ENCODE assay signal across 8 mouse cellular contexts in the genomic region with DNA sequence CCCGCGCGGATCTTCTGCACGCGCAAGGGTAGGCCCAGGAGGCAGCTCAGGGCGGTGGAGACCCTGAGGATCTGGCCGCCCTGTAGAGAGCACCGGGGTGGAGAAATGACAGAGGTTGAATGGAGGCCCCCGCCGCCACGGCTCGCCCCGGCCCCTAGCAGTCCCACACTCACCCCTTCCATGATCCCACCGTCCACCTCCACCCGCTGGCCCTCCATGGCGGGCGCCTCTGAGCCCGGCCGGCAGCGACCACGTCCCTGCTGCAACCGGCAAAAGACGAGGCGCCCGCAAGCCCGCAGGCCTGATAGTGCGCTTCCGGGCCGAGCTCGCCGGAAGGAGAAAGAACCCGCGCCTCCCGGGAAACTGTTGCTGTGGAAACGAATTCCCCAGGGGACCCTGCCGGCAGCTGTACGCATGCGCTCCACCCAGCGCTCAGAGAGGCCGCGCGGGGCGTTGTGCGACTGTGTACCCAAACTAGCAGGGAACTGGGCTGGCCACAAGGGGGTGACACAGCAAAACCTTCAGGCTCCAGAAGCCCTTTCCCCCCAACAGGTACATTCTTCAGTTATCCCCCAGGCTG. TPM values are rescaled to one million over a fixed set of nuclear protein-coding genes. Genes with fewer than 3 reads are reported as not detected.
A peak's percentile ranks its signal among the peaks of the same experiment; 100 is the strongest.
DNase-seq lines count a peak whose midpoint lies in the region; ATAC-seq lines count a peak whose summit lies in the region.

A gene (minus strand): TSS at position 437 of the 580 bp plus-strand sequence.

- peak; percentile 97 for DNase-seq in CD4-positive, CD25-positive, alpha-beta regulatory T cell, adult 2 months (ENCODE audit: low read depth, low spot score)
- DNase-seq in fibroblast of lung, adult 2 months (ENCODE audit: low read depth): peak; percentile 91
- DNase-seq in kidney, postnatal 14 days: peak; percentile 98
- DNase-seq in liver, embryonic 13.5 days: peak; percentile 95
- peak; percentile 100 for DNase-seq in neural tube, embryonic 10.5 days (ENCODE audit: extremely low spot score, low spot score)

- 0 out of 2 replicates have a peak, but pooled peaks cover 2% of the 10 kb centered on the region for H3K4me1 ChIP-seq in brown adipose tissue, adult 24 weeks (ENCODE audit: control insufficient read depth, insufficient read depth, insufficient read length, low read length)
- peaks cover 6 to 11% of the 10 kb centered on the region in 2 experiments for H3K4me1 ChIP-seq in heart, embryonic 14.5 days (ENCODE audit: control insufficient read depth in 2 of 2, insufficient read depth in 2 of 2, low read length in 2 of 2)
- H3K4me1 ChIP-seq in liver, embryonic 13.5 days (replicated peaks): peaks cover 27% of the 10 kb centered on the region
- peaks cover 13% of the 10 kb centered on the region for H3K4me1 ChIP-seq in stomach, embryonic 16.5 days (ENCODE audit: control insufficient read depth, insufficient read depth, low read length)

- no peaks in the 10 kb centered on the region for H3K9me3 ChIP-seq in heart, embryonic 14.5 days (ENCODE audit: control insufficient read depth, low read length)
- H3K9me3 ChIP-seq in liver, embryonic 13.5 days (replicated peaks): no peaks in the 10 kb centered on the region
- H3K9me3 ChIP-seq in stomach, embryonic 16.5 days (replicated peaks; ENCODE audit: control insufficient read depth, low read length): no peaks in the 10 kb centered on the region

- H3K4me3 ChIP-seq in brown adipose tissue, adult 24 weeks (ENCODE audit: insufficient read depth, low read depth, low read length): peak within 1 kb of the TSS; percentile 71
- H3K4me3 ChIP-seq in heart, embryonic 14.5 days (ENCODE audit: control insufficient read depth in 1 of 2, insufficient read depth in 1 of 2, low read depth in 1 of 2, low read length in 2 of 2): peak within 1 kb of the TSS; percentile 88 to 94
- peak within 1 kb of the TSS; percentile 88 for H3K4me3 ChIP-seq in liver, embryonic 13.5 days (replicated peaks)
- peak within 1 kb of the TSS; percentile 88 for H3K4me3 ChIP-seq in stomach, embryonic 16.5 days (replicated peaks; ENCODE audit: low read length)

- peak within 1 kb of the TSS; percentile 79 for H3K4me2 ChIP-seq in heart, embryonic 14.5 days (ENCODE audit: low read length)
- peak within 1 kb of the TSS; percentile 90 for H3K4me2 ChIP-seq in liver, embryonic 13.5 days
- peak within 1 kb of the TSS; percentile 53 for H3K4me2 ChIP-seq in stomach, embryonic 16.5 days (ENCODE audit: low read depth, low read length)

- peak within 1 kb of the TSS; percentile 10; the same call in 1 of the 2 replicates for H3K27ac ChIP-seq in brown adipose tissue, adult 24 weeks (replicated peaks; ENCODE audit: low read depth, low read length)
- peak within 1 kb of the TSS in 1 of 2 experiments; percentile 55; a peak in 2 of 4 replicates for H3K27ac ChIP-seq in heart, embryonic 14.5 days (replicated peaks in 1 of 2; ENCODE audit: control insufficient read depth in 1 of 2, insufficient read depth in 1 of 2, low read depth in 2 of 2, low read length in 2 of 2)
- peak within 1 kb of the TSS; percentile 66 for H3K27ac ChIP-seq in liver, embryonic 13.5 days
- peak within 1 kb of the TSS; percentile 53 for H3K27ac ChIP-seq in stomach, embryonic 16.5 days (ENCODE audit: low read length)

- no peaks in the 10 kb centered on the region for H3K27me3 ChIP-seq in heart, embryonic 14.5 days (ENCODE audit: control insufficient read depth, insufficient read depth, low read length)
- no peaks in the 10 kb centered on the region for H3K27me3 ChIP-seq in liver, embryonic 13.5 days
- no peaks in the 10 kb centered on the region for H3K27me3 ChIP-seq in stomach, embryonic 16.5 days (ENCODE audit: control insufficient read depth, insufficient read depth, low read length)

- peaks cover 38% of the 10 kb centered on the region for H3K36me3 ChIP-seq in heart, embryonic 14.5 days (ENCODE audit: control insufficient read depth, insufficient read depth, low read length)
- peaks cover 18% of the 10 kb centered on the region for H3K36me3 ChIP-seq in liver, embryonic 13.5 days
- H3K36me3 ChIP-seq in stomach, embryonic 16.5 days (ENCODE audit: control insufficient read depth, insufficient read depth, low read length): no peaks in the 10 kb centered on the region; the same call in 1 of the 2 replicates

- peak within 1 kb of the TSS; percentile 85 for H3K9ac ChIP-seq in heart, embryonic 14.5 days (ENCODE audit: low read length)
- peak within 1 kb of the TSS; percentile 91 for H3K9ac ChIP-seq in liver, embryonic 13.5 days
- H3K9ac ChIP-seq in stomach, embryonic 16.5 days (ENCODE audit: low read length): peak within 1 kb of the TSS; percentile 90

- peak; percentile 90 for ATAC-seq in heart, embryonic 14.5 days (ENCODE audit: insufficient number of reproducible peaks, insufficient read depth, low FRiP score, low read depth)
- peak; percentile 93 for ATAC-seq in liver, embryonic 13.5 days (ENCODE audit: low read depth)
- ATAC-seq in stomach, embryonic 16.5 days (ENCODE audit: insufficient read depth, low FRiP score): peak; percentile 92

- under 1% methylated on average over 41 of the region's 44 CpGs for whole genome bisulfite sequencing in heart, embryonic 14.5 days
- WGBS in liver, embryonic 13.5 days (ENCODE audit: insufficient replicate concordance): under 1% methylated on average over 43 of the region's 44 CpGs
- under 1% methylated on average over 42 of the region's 44 CpGs for WGBS in stomach, embryonic 16.5 days

RNA-seq across cellular contexts. Expression of the gene that starts here (rescaled TPM):
- 31.1 and 31.3 TPM in 2 replicates for polyA plus RNA-seq in brown adipose tissue, adult 24 weeks (2012; ENCODE audit: insufficient read depth, insufficient read length, missing spikeins)
- polyA plus RNA-seq in heart, embryonic 14.5 days (2014; fragmentation: Nextera tagmentation; extraction: Ambion mirVana): 52.2 and 54.5 TPM in 2 replicates
- 40.3 and 43.3 TPM in 2 replicates for polyA plus RNA-seq in liver, embryonic 13.5 days (2015; fragmentation: Nextera tagmentation; extraction: Ambion mirVana)
- 57.3 and 59.6 TPM in 2 replicates for polyA plus RNA-seq in stomach, embryonic 16.5 days (2015; fragmentation: Nextera tagmentation; extraction: Ambion mirVana)
